Mouse (Mus musculus): ENCODE data around the gene Hist2h2aa1.
"Not testable (repeated sequence)": the region's sequence is repeated elsewhere in the genome, so short reads cannot be mapped to it uniquely, and the experiment has no call there.

The Hist2h2aa1 gene

DNA sequence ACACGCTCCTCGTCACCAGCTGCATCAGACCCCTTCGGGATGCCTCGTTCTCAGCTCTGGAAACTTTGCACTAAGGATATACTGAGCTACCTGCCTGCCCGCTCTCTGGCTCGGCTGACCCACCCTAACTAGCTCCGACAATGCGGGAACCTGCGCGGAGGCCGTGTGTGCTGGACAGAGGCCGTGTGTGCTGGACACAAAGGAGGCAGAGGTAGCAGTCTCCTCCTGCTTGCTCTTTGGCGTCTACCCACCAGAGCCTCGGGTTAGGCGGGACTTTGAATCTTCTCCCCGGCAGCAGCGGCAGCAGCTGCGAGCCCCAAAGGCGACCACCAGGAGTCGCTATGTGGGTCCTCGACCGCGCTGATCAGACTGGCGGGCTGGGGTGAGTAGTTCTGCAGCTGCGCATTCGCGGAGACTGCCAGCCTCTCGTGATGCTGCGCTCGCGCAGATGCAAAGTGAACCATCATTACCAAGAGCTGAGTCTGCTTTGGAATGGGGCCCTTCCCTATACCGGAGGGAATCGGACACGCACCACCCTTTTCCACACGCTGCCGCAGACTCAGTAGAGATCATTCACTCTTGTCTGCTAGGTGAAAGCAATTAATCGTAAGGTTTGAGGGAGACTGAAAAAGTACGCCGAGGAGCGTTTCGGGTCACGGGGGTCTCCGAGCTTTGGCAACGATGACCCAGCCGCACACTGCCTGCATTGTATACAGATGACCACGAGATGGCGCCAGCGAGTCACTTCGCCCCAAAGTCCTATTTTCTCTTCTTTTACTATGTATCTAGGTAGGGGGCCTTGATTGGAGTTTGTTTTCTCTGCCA lies 32.7 kb downstream of the Hist2h2aa1 start:
- DNase-seq (ENCODE audit: low spot score), result peak; percentile 95

DNA sequence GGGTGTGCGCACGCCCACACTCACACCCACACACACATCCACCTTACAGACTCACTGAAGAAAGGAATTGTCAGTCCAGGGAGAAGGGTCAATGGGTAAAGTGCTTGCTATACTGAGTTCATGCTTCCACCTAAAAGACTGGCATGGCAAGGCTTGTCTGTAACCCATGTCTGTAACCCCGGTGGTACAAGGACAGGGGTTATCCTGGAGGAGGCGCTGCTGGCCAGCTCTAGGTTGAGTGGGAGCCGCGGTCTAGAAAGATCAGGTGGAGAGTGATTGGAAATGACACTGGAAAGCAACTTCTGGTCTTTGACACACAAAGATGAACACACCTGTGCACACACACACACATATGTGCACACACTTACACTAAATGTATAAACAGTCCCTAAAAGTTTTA lies 35.4 kb downstream of the Hist2h2aa1 start:
- DNase-seq (ENCODE audit: low spot score), result no peak

DNA sequence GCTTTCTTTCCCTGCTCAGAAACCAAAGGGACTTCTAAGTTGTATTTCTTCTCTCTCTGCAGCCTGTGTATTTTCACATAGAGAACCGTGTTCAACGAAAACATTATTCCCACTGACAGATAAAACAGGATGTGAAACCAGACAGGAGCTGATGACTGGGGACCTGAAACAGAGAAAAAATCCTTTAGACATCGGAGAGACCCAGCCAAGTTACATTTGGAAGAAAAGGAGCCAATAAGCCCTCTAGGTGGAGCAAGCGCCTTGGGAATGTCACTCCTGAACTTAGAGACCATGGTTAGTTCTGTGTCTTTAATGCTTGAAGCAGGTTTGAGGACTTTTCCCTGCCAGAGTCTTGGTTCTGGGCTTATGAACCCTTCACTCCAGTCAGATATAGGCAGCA lies 39.2 kb downstream of the Hist2h2aa1 start:
- peak; percentile 76 for DNase-seq (ENCODE audit: low spot score)

DNA sequence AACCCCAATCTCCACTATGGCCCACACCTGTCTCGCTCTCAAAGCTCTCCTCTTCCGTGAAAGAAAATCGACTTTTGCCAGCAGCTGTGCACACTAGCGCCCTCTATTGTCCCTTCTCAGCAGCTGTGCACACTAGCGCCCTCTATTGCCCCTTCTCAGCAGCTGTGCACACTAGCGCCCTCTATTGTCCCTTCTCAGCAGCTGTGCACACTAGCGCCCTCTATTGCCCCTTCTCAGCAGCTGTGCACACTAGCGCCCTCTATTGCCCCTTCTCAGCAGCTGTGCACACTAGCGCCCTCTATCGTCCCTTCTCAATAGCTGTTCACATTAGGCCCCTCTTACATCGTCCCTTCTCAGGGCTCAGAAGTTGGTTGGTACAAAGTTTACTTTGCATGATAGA lies 42.0 kb downstream of the Hist2h2aa1 start:
- not testable (repeated sequence) for DNase-seq (ENCODE audit: low spot score)

DNA sequence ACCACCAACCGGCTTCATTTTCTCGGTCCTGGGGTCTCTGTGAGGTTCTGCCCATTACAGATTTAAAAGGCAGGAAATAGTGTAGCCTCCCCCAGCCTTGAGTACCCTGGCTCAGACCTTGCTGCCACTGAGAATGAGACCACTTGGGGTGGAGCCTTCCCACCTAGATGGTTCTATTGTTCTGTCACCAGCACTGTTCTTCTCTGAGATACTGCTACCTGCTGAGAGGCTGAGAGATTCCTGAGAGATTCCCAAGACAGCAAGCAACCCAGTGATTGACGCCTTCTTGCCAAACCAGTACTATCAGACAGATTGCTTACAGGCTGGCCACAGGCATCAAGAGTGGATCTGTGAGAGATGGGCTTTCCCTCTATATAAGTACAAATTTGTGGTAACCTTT lies 43.9 kb downstream of the Hist2h2aa1 start:
- no peak for DNase-seq (ENCODE audit: low spot score)

DNA sequence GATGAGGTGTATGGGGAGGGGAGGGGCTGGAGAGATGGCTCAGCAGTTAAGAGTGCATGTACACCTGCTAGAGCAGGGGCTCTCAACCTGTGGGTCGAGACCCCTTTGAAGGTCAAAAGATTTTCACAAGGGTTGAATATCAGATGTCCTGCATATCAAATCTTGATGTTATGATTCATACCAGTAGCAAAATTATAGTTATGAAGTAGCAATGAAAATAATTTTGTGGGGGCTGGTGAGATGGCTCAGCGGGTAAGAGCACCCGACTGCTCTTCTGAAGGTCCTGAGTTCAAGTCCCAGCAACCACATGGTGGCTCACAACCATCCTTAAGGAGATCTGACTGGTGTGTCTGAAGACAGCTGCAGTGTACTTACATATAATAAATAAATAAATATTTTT lies 45.4 kb downstream of the Hist2h2aa1 start:
- not testable (repeated sequence) for DNase-seq (ENCODE audit: low spot score)

DNA sequence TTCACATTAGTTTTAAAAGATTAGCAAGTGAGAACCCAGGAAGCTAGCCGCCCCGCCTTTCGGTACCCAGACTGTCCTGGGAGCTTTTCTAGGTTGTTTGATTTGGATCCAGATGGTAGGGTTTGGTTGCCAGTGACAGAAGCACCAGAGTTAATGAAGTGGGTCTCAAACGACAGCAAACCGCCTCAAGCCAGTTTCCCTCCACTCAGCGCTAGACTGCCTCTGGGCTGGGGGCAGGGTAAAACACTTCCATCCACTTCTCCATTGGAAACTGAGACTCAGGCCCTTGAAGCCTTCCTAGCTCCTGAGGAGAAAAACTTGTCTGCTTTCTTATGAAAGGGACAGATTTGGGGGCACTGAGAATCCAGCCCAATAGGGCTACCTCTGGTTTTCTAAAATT lies 47.3 kb downstream of the Hist2h2aa1 start:
- DNase-seq (ENCODE audit: low spot score), result no peak

DNA sequence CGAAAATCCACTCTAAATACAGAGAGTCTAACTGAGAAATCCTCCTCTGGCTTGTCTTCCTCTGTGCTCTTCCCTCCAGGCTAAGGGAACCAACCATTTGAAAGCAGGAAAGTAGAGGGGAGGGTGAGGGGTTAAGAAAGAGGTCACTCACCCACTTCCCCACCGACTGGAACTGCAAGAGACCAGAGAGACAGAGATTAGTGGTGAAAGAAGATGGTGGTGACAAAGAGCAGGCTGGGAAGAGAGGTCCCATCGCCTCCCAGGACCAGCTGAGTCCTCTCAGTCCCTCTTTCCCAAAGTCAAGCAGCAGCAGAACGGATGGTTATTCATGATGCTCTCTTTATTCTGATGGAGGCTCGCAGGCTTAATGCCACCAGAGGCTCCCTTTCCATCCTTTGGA lies 48.1 kb downstream of the Hist2h2aa1 start:
- DNase-seq (ENCODE audit: low spot score), result no peak

DNA sequence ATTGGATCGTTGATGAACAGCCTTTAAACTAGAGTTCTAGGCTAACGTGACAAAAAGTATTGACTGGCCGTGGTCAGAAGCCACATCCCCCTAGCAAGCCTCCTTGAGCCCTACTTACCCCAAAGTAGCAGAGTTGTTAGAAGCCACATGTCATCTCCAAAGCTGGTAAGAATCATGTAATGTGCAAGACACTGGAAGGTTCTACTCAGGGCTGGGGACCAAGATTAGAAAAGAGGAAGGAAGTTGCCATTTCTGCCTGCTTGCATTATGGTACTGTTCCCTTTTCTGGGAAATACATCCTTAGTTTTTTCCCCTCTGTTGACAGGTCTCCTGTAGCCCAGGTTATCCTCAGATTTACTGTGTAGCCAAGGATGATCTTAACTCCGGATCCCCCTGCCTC lies 48.5 kb downstream of the Hist2h2aa1 start, which contains the start of gene Fcgr1:
Fcgr1 (minus strand) TSS at position 183 of the 400 bp plus-strand sequence.
- no peak for DNase-seq (ENCODE audit: low spot score)

Data from embryo, embryonic 10 days (tissue).